Mouse (Mus musculus) megakaryocyte, adult 5-6 weeks (primary cell): ENCODE results near the gene B4galt1. TPM values are rescaled to one million over a fixed set of nuclear protein-coding genes. Genes with fewer than 3 reads are reported as not detected.
A peak's percentile ranks its signal among the peaks of the same experiment; 100 is the strongest.

Source experiments
- ATAC-seq: 2 replicates; pipeline ENCODE4 v1.8.0; 2016; ENCODE audit warnings: mild to moderate bottlenecking, inconsistent platforms; ENCODE audit not compliant: poor library complexity, severe bottlenecking
- total RNA-seq, 2 experiments: library from RNA; stranded (forward) in 1 of 2; stranded (reverse) in 1 of 2; fragments of 153-499, 151-499 nt in 1 of 2; fragments of 221-1000, 200-1000 nt in 1 of 2; gene quantifications; 2 replicates each; pipeline versions ENCODE4 v1.2.3 to v1.2.4; 2015 to 2017

The B4galt1 gene
- total RNA-seq, 2 experiments from 2014 or later, result 46.4 to 79.4 TPM

- no peak for ATAC-seq
These were observed 70.8 kb downstream of the B4galt1 start for GRCm38 (mm10) chr4:40783049-40783448.

- ATAC-seq, result peak; percentile 43
These were observed 71.9 kb downstream of the B4galt1 start for GRCm38 (mm10) chr4:40781797-40782495.

- ATAC-seq, result peak; percentile 81
These were observed 72.7 kb downstream of the B4galt1 start for GRCm38 (mm10) chr4:40781143-40781542.

- no peak for ATAC-seq
These were observed 75.1 kb downstream of the B4galt1 start for GRCm38 (mm10) chr4:40778656-40779055.

- no peak for ATAC-seq
These were observed 76.7 kb downstream of the B4galt1 start for GRCm38 (mm10) chr4:40777116-40777515.

GRCm38 (mm10) chr4:40776416-40776815 lies 77.4 kb downstream of the B4galt1 start:
- no peak for ATAC-seq

- peak; percentile 74 for ATAC-seq
These were observed 79.2 kb downstream of the B4galt1 start for GRCm38 (mm10) chr4:40774279-40775259.

GRCm38 (mm10) chr4:40759876-40760275 lies 93.9 kb downstream of the B4galt1 start:
- ATAC-seq, result peak; percentile 39

- peak; percentile 99 for ATAC-seq
These were observed 95.9 kb downstream of the B4galt1 start, which contains the start of gene Smu1 for GRCm38 (mm10) chr4:40757780-40758420. Gene Smu1 (minus strand): TSS chr4:40757923.

GRCm38 (mm10) chr4:40757157-40757779 lies 96.5 kb downstream of the B4galt1 start:
- peak; percentile 56 for ATAC-seq

Other genes starting within 250 kb of the B4galt1 start
- 10.3 and 10.4 TPM in 2 replicates for gene Aptx, start 150.8 kb downstream of the B4galt1 start, total RNA-seq (2015)
- gene Aptx, start 150.8 kb downstream of the B4galt1 start, total RNA-seq (2017), result 10.3 and 13.7 TPM in 2 replicates
- gene Dnaja1, start 131.9 kb downstream of the B4galt1 start, total RNA-seq (2015), result 85.6 and 91.8 TPM in 2 replicates
- 209 and 223 TPM in 2 replicates for gene Dnaja1, start 131.9 kb downstream of the B4galt1 start, total RNA-seq (2017)
- gene Smu1, start 96.1 kb downstream of the B4galt1 start, total RNA-seq (2015), result 56.4 and 66.7 TPM in 2 replicates
- 94.9 and 100 TPM in 2 replicates for gene Smu1, start 96.1 kb downstream of the B4galt1 start, total RNA-seq (2017)
- gene Spink4, start 66.0 kb upstream of the B4galt1 start, total RNA-seq (2015), result not detected in 2 replicates
- gene Spink4, start 66.0 kb upstream of the B4galt1 start, total RNA-seq (2017), result not detected in 2 replicates
- 98.7 and 125 TPM in 2 replicates for gene Bag1, start 94.3 kb upstream of the B4galt1 start, total RNA-seq (2015)
- 276 and 281 TPM in 2 replicates for gene Bag1, start 94.3 kb upstream of the B4galt1 start, total RNA-seq (2017)
- 94.5 and 109 TPM in 2 replicates for gene Chmp5, start 94.4 kb upstream of the B4galt1 start, total RNA-seq (2015)
- 150 and 185 TPM in 2 replicates for gene Chmp5, start 94.4 kb upstream of the B4galt1 start, total RNA-seq (2017)
- 26.8 and 29.5 TPM in 2 replicates for gene Nfx1, start 116.9 kb upstream of the B4galt1 start, total RNA-seq (2015)
- gene Nfx1, start 116.9 kb upstream of the B4galt1 start, total RNA-seq (2017), result 41.1 and 46.8 TPM in 2 replicates
- not detected in 2 replicates for gene Aqp7, start 194.1 kb upstream of the B4galt1 start, total RNA-seq (2015)
- gene Aqp7, start 194.1 kb upstream of the B4galt1 start, total RNA-seq (2017), result not detected in 2 replicates
- gene Aqp3, start 244.2 kb upstream of the B4galt1 start, total RNA-seq (2015), result not detected in 2 replicates
- gene Aqp3, start 244.2 kb upstream of the B4galt1 start, total RNA-seq (2017), result 0.07 and 0.45 TPM in 2 replicates